Mouse (Mus musculus) midbrain, embryonic 11.5 days (tissue): ENCODE measurements at regions not wholly inside any gene's neighbourhood (a gene's known extent, or its start where the extent isn't known, plus 50 kb on each side); places are given as distances from the start of the nearest gene placed in this dataset.

Source experiments
- ATAC-seq: fragments of 200-750 bp; cut with Nextera tagmentation; 2 replicates; pipeline ENCODE4 v1.8.0; 2017; ENCODE audit warnings: moderate TSS enrichment, moderate library complexity; ENCODE audit not compliant: low FRiP score
- DNase-seq: peaks from one replicate; pipeline ENCODE4 v3.0.0; 2015; ENCODE audit warnings: low spot score; ENCODE audit errors: missing footprints
- H3K27ac ChIP-seq: fragments of 300-500 bp; sonication (generic); 2 replicates; pipeline ENCODE4 v1.5.1; 2014; ENCODE audit warnings: low read depth, low read length
- H3K27me3 ChIP-seq: fragments of 300-500 bp; sonication (generic); 2 replicates; pipeline ENCODE4 v1.6.1; 2014; ENCODE audit warnings: mild to moderate bottlenecking, low read length, moderate library complexity, mixed read lengths; ENCODE audit not compliant: control insufficient read depth, insufficient read depth
- H3K36me3 ChIP-seq: fragments of 300-500 bp; sonication (generic); 2 replicates; pipeline ENCODE4 v1.6.1; 2014; ENCODE audit warnings: mild to moderate bottlenecking, low read length, moderate library complexity, mixed read lengths; ENCODE audit not compliant: control insufficient read depth, insufficient read depth
- H3K4me1 ChIP-seq: fragments of 300-500 bp; sonication (generic); 2 replicates; pipeline ENCODE4 v1.6.1; 2014; ENCODE audit warnings: low read length; ENCODE audit not compliant: control insufficient read depth, insufficient read depth
- H3K4me2 ChIP-seq: fragments of 300-500 bp; sonication (generic); 2 replicates; pipeline ENCODE4 v1.6.1; 2014; ENCODE audit warnings: mild to moderate bottlenecking, moderate library complexity
- H3K4me3 ChIP-seq: fragments of 300-500 bp; sonication (generic); 2 replicates; pipeline ENCODE4 v1.5.1; 2014; ENCODE audit warnings: low read depth, low read length
- H3K9ac ChIP-seq: fragments of 300-500 bp; sonication (generic); 2 replicates; pipeline ENCODE4 v1.6.1; 2014; ENCODE audit warnings: low read length
- H3K9me3 ChIP-seq: fragments of 300-500 bp; sonication (generic); 2 replicates; pipeline ENCODE4 v1.6.1; 2016; ENCODE audit warnings: low read length; ENCODE audit not compliant: control insufficient read depth
- WGBS: fragments of 180-500 bp; shearing (Covaris S2); extraction: QIAGEN DNeasy Blood & Tissue Kit; methylation state at CpG from one replicate; pipeline ENCODE4 v1.1.7; 2014; 5-methylcytosine and 5-hydroxymethylcytosine counted together

GRCm38 (mm10) chr1:23188216-23188615 lies 86.2 kb upstream of the 4933415F23Rik start:
- DNase-seq (peak; percentile 69), ATAC-seq (no peak)
- Histone ChIP-seq H3K27me3 (no peaks in the 10 kb centered on the region), H3K9ac (no peak overlapping the region), H3K27ac (no peak overlapping the region), H3K4me1 (no peaks in the 10 kb centered on the region), H3K36me3 (no peaks in the 10 kb centered on the region), H3K4me2 (no peak overlapping the region), H3K9me3 (no peaks in the 10 kb centered on the region), H3K4me3 (no peak overlapping the region)
- WGBS = 82% methylated on average over 5 of the region's 5 CpGs

- peak; percentile 54 for DNase-seq
- no peak overlapping the region for H3K4me2 ChIP-seq
- WGBS = 81% methylated on average over 6 of the region's 6 CpGs
- H3K4me3 ChIP-seq = no peak overlapping the region
- ATAC-seq = no peak
- H3K4me1 ChIP-seq = no peaks in the 10 kb centered on the region
- H3K27ac ChIP-seq = no peak overlapping the region
- no peaks in the 10 kb centered on the region for H3K27me3 ChIP-seq
- H3K9ac ChIP-seq = no peak overlapping the region
- H3K36me3 ChIP-seq = no peaks in the 10 kb centered on the region
- no peaks in the 10 kb centered on the region for H3K9me3 ChIP-seq
Measured at GRCm38 (mm10) chr1:23187446-23188206, 85.6 kb upstream of the 4933415F23Rik start.

DNA sequence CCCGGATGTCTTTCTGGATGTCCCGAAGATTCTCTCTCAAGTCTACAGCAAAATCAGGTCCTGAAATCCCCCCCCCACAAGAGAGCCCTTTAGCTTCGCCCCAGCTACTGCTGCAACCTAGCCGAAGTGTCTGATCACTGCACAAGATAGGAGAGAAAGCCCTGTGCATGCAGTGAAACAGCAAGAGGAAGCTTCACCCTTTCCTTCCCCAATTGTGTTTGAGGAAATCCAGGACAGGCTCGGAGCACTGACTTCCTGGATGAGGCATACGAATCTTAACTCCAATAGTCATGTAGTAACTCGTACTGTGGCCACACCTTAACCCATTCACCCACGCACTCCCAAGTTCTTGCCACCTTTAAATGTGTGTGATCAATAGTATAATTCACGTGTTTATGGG lies 82.7 kb upstream of the 4933415F23Rik start:
- DNase-seq (no peak), ATAC-seq (no peak)
- H3K36me3 ChIP-seq = no peaks in the 10 kb centered on the region
- H3K4me3 ChIP-seq = no peak overlapping the region
- no peak overlapping the region for H3K4me2 ChIP-seq
- 88% methylated on average over 9 of the region's 9 CpGs for WGBS
- no peaks in the 10 kb centered on the region for H3K9me3 ChIP-seq
- no peaks in the 10 kb centered on the region for H3K4me1 ChIP-seq
- H3K27me3 ChIP-seq = no peaks in the 10 kb centered on the region
- no peak overlapping the region for H3K9ac ChIP-seq
- no peak overlapping the region for H3K27ac ChIP-seq

GRCm38 (mm10) chr1:23182541-23182940 lies 80.5 kb upstream of the 4933415F23Rik start:
- ATAC-seq (no peak), DNase-seq (peak; percentile 12)
- Histone ChIP-seq H3K4me3 (no peak overlapping the region), H3K27me3 (no peaks in the 10 kb centered on the region), H3K4me2 (no peak overlapping the region), H3K4me1 (no peaks in the 10 kb centered on the region), H3K9ac (no peak overlapping the region), H3K9me3 (no peaks in the 10 kb centered on the region), H3K27ac (no peak overlapping the region), H3K36me3 (no peaks in the 10 kb centered on the region)

DNA sequence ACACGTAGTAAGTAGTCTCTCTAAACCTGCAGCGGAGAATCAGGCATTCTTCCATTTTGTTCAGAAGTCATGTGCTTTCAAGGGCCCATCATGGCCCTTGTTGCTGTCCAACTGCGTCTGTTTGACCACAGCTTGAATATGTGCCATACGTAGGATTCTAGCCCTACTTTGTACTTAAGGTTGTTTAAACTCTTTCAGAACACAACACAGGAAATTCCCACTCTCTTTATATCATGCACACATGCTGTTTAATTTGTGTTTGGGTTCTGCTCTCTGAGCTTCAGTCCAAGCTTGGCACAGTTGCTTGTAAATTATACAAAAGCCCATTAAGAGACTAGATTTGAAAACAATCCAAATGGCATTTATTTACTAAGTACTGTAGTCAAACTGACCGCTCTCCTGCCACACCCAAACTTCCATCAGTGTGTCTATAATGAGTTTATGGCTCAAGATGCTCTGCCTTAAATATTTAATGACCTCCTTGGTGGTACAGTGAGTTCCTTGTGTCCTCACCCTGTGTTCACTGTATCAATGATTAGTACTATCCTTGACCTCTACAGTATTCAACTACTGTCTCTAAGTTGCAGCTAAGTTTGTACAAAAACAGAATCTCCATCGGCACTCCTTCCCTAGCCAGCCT lies 76.4 kb upstream of the 4933415F23Rik start:
- no peaks in the 10 kb centered on the region for H3K36me3 ChIP-seq
- no peak for DNase-seq

GRCm38 (mm10) chr1:23174022-23174421 lies 72.0 kb upstream of the 4933415F23Rik start:
- WGBS = 92% methylated on average over 11 of the region's 11 CpGs

More for the DNA sequence above, 76.4 kb upstream of the 4933415F23Rik start:
- H3K9ac ChIP-seq = no peak overlapping the region
- 88% methylated on average over 6 of the region's 6 CpGs for WGBS
- H3K4me1 ChIP-seq = no peaks in the 10 kb centered on the region
- no peak overlapping the region for H3K4me3 ChIP-seq
- no peak for ATAC-seq
- no peak overlapping the region for H3K27ac ChIP-seq
- no peak overlapping the region for H3K4me2 ChIP-seq
- H3K27me3 ChIP-seq = no peaks in the 10 kb centered on the region
- H3K9me3 ChIP-seq = no peaks in the 10 kb centered on the region

DNA sequence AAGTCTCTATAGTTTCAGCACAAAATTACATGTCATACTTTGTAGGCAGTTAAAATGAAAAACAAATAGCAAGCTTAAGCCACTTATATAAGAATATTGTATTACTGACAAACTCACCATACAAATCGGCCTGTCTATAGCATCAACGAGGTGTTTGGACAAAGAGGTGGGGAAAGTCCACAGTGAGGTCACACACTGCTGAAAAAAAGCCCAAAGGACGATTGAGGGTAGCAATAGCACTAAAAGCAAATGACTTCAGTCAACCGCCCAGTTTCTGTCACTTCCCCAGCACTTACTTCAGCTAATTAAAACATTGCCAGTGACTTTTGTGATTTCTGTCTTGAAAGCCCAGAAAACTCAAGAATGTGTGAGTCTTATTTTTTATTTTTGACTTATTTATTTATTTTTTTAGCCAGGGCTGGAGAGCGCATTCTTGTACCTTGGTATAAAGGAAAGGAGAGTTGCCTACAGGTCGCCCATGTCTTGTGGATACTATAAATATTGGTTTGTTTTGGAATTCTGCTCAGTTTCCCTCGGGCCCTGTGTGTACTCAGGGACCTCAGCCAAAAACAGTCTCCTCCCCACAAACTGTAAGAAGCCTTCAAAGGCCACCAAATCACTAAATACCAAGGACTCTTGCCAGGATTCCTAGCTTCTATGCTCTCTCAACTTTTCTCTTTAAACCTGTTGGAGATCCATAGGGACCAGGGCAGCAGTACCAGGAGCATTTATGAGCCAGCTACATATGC lies 71.2 kb upstream of the 4933415F23Rik start:
- Histone ChIP-seq H3K27me3 (no peaks in the 10 kb centered on the region), H3K9ac (no peak overlapping the region), H3K4me2 (no peak overlapping the region), H3K4me3 (no peak overlapping the region), H3K36me3 (no peaks in the 10 kb centered on the region), H3K4me1 (no peaks in the 10 kb centered on the region), H3K27ac (no peak overlapping the region), H3K9me3 (no peaks in the 10 kb centered on the region; the same call in 1 of the 2 replicates)
- 78% methylated on average over 7 of the region's 7 CpGs for WGBS
- ATAC-seq (no peak), DNase-seq (no peak)

More at GRCm38 (mm10) chr1:23174022-23174421, 72.0 kb upstream of the 4933415F23Rik start:
- H3K9me3 ChIP-seq = no peaks in the 10 kb centered on the region; the same call in 1 of the 2 replicates
- no peak overlapping the region for H3K27ac ChIP-seq
- H3K4me2 ChIP-seq = no peak overlapping the region
- no peaks in the 10 kb centered on the region for H3K4me1 ChIP-seq
- no peaks in the 10 kb centered on the region for H3K27me3 ChIP-seq
- H3K36me3 ChIP-seq = no peaks in the 10 kb centered on the region
- DNase-seq (peak; percentile 83), ATAC-seq (no peak)
- H3K9ac ChIP-seq = no peak overlapping the region
- no peak overlapping the region for H3K4me3 ChIP-seq

DNA sequence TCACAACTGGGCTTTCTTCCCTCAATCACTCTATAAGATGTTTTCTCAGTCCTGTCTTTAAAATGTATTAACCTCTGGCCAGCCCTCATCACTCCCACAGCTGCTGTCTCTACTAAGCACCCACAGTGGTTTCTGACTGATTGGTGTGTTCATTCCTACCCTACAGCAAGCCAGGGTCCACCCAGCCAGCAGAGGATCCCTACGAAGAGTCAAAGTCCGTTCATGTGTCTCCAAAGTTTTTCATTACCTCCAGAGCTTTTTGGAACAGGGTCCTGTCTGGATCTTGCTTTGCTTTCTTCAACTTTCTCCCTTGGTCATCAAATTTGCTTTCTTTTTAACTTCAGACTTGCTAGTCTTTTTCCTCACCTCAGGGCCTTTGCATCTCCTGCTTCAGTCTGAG lies 69.3 kb upstream of the 4933415F23Rik start:
- Histone ChIP-seq H3K27ac (no peak overlapping the region), H3K9me3 (no peaks in the 10 kb centered on the region; the same call in 1 of the 2 replicates), H3K4me2 (no peak overlapping the region), H3K4me3 (no peak overlapping the region), H3K4me1 (no peaks in the 10 kb centered on the region), H3K9ac (no peak overlapping the region), H3K27me3 (no peaks in the 10 kb centered on the region), H3K36me3 (no peaks in the 10 kb centered on the region)
- ATAC-seq (no peak), DNase-seq (no peak)
- WGBS = 96% methylated on average over 2 of the region's 2 CpGs

- H3K4me1 ChIP-seq = no peaks in the 10 kb centered on the region
- no peak overlapping the region for H3K4me2 ChIP-seq
- no peaks in the 10 kb centered on the region for H3K36me3 ChIP-seq
- H3K9ac ChIP-seq = no peak overlapping the region
- H3K27me3 ChIP-seq = no peaks in the 10 kb centered on the region
- DNase-seq (no peak), ATAC-seq (no peak)
- WGBS = 90% methylated on average over 2 of the region's 2 CpGs
- no peak overlapping the region for H3K27ac ChIP-seq
- H3K4me3 ChIP-seq = no peak overlapping the region
- H3K9me3 ChIP-seq = no peaks in the 10 kb centered on the region; the same call in 1 of the 2 replicates
Measured at GRCm38 (mm10) chr1:23170711-23171110, 68.7 kb upstream of the 4933415F23Rik start.
